Mouse (Mus musculus): ENCODE results near the gene Acoxl. TPM values are rescaled to one million over a fixed set of nuclear protein-coding genes. Genes with fewer than 3 reads are reported as not detected.

Acoxl gene
- polyA plus RNA-seq, 1 experiment from 2014 or later: 0.61 TPM

DNA sequence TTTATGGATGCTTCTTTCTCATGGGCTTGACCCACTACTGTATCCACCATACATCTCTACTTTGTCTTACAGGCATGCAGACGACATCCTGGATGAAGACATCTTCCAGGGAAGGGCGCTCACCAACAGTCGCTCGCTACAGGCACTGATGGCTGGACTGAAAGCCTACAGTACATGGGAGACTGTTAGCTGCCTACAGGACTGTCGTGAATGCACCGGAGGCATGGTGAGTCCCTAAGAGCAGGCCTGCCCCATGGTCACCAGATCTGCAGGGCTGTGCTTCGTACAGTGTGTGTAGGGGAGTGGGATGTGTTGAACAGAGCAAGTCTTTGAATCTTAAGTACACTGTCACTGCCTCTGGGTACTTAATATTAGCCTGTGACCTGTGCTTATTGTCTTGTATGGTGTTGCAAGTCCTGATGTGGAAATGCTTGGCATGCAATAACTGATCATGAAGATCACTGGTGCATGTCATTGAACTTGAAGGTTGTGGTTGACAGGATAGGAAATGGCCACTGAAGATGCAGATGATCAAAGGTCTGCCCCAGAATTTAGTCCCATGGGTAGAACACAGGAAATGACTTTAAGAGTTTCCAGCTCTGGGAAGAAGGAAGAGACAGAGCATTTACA, 140.0 kb downstream of the Acoxl start:
- no peak for DNase-seq (ENCODE audit: low spot score)

DNA sequence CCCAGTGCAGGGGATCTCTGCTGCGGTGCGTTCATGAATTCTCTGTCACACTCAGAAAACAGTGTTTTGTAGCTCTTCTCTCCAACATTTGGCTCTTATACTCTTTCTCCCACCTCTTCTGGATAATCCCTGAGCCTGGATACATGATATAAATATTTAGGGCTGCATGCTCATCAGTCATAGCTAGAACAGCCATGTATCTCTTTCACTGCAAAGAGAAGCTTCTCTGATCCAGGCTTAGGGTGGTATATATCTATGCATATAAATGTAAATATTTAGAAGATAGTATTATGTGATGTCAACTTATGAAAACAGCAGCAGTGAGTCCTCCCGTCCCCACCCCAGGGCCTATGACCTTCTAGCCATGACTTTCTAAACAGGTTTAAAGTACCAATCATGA, 143.9 kb downstream of the Acoxl start:
- no peak overlapping the region for H3K4me3 ChIP-seq
- no peak overlapping the region for H3K27ac ChIP-seq (replicated peaks)
- no peaks in the 10 kb centered on the region for H3K36me3 ChIP-seq (replicated peaks)
- H3K27me3 ChIP-seq (replicated peaks; ENCODE audit: low read depth, poor library complexity, severe bottlenecking): no peaks in the 10 kb centered on the region
- WGBS: 91% methylated on average over 3 of the region's 3 CpGs
- no peaks in the 10 kb centered on the region for H3K9me3 ChIP-seq
- H3K4me1 ChIP-seq: peaks cover under 1% of the 10 kb centered on the region; the same call in 1 of the 2 replicates
- no peak for DNase-seq (ENCODE audit: low spot score)

More for the DNA sequence above, 140.0 kb downstream of the Acoxl start:
- no peak overlapping the region for H3K27ac ChIP-seq (replicated peaks)
- no peaks in the 10 kb centered on the region for H3K9me3 ChIP-seq
- 91% methylated on average over 7 of the region's 7 CpGs for WGBS
- no peaks in the 10 kb centered on the region for H3K27me3 ChIP-seq (replicated peaks; ENCODE audit: low read depth, poor library complexity, severe bottlenecking)
- peaks cover 12% of the 10 kb centered on the region for H3K4me1 ChIP-seq
- H3K4me3 ChIP-seq: no peak overlapping the region
- no peaks in the 10 kb centered on the region for H3K36me3 ChIP-seq (replicated peaks)

DNA sequence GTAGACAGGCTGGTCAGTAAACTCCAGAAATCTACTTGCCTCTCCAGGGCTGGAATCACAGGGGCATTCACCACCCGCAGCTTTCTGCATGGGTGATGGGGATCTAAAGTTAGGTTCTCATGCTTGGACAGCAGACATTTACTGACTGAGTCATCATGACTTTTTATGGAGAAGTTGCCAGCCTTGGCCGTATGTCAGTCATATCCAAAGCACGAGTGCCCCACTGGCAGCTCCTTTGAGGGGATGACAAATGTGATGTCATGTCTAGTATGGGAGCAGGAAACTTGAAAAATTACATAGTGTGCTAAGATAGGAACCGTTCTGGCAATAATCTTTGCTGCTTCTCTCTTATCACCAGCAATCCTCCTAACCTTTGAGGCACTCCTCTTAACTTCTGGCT, 144.6 kb downstream of the Acoxl start:
- no peak overlapping the region for H3K4me3 ChIP-seq
- H3K27ac ChIP-seq (replicated peaks): no peak overlapping the region
- H3K4me1 ChIP-seq: peaks cover 3% of the 10 kb centered on the region; the same call in 1 of the 2 replicates
- WGBS: 86% methylated on average over 4 of the region's 4 CpGs
- no peaks in the 10 kb centered on the region for H3K9me3 ChIP-seq
- H3K27me3 ChIP-seq (replicated peaks; ENCODE audit: low read depth, poor library complexity, severe bottlenecking): no peaks in the 10 kb centered on the region
- H3K36me3 ChIP-seq (replicated peaks): no peaks in the 10 kb centered on the region
- no peak for DNase-seq (ENCODE audit: low spot score)

DNA sequence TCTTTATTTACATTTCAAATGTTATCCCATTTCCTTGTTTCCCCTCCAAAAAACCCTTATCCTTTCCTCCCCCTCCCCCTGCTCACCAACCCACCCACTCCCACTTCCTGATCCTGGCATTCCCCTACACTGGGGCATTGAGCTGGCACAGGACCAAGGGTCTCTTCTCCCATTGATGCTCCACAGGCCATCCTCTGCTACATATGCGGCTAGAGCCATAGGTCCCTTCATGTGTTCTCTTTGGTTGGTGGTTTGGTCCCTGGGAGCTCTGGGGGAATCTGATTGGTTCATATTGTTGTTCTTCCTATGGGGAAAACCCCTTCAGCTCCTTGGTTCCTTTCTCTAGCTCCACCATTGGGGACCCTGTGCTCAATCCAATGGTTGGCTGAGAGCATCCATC, 145.3 kb downstream of the Acoxl start:
- Histone ChIP-seq H3K36me3 (replicated peaks) (no peaks in the 10 kb centered on the region), H3K4me1 (peaks cover 3% of the 10 kb centered on the region; the same call in 1 of the 2 replicates), H3K4me3 (no peak overlapping the region), H3K27me3 (replicated peaks; ENCODE audit: low read depth, poor library complexity, severe bottlenecking) (no peaks in the 10 kb centered on the region), H3K9me3 (no peaks in the 10 kb centered on the region), H3K27ac (replicated peaks) (no peak overlapping the region)
- 90% methylated on average over 1 of the region's 1 CpGs for WGBS
- DNase-seq (ENCODE audit: low spot score): no peak

DNA sequence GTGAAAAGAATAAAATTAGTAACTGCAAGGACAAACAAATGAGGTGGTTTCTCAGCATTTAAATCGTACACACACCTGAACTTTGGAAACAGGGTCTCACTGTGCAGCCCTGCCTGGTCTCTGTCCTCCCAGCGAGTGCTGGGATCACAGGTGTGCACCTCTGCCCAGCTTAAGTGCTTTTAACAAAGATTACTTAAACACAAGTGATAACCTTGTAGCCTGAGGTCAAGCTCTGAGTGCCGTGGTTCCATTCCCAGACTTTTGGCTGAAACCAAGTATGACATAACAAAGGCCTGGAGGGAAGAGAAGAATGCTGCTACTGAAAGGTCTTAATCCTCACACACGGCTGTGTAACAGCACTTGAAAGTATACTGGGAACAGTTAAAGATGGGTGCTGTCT, 149.0 kb downstream of the Acoxl start:
- Histone ChIP-seq H3K27me3 (replicated peaks; ENCODE audit: low read depth, poor library complexity, severe bottlenecking) (no peaks in the 10 kb centered on the region), H3K27ac (replicated peaks) (no peak overlapping the region), H3K4me3 (no peak overlapping the region), H3K36me3 (replicated peaks) (no peaks in the 10 kb centered on the region), H3K4me1 (peaks cover 3% of the 10 kb centered on the region), H3K9me3 (no peaks in the 10 kb centered on the region)
- DNase-seq (ENCODE audit: low spot score): no peak
- WGBS: 41% methylated on average over 4 of the region's 4 CpGs

DNA sequence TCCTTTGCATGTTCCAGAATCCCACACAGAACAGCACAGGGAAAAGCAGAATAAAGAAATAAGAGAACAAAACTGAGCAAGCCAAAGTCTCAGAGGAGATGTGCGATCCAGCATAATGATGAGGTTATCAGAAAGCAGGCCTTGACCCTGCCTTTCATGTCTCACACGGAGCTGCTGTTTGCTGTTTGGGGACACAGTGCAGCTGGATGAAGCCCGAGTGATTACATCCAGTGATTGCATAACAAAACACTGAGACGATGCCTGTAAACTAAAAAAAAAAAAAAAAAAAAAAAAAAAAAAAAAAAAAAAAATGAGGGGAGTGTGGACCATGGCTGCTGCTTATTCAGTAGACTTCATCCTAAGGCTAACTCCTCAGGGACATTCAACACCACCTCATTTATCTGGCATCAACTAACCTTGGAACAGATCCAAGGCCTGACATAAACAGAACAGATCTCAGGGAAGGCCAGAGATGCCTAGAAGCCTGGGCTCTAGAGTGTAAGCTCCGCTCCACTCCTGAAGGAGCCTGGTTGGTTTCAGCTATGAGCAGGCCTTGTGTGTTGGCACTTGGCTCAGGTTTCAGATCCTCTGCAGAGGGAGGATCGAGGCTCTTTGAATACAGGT, 152.3 kb downstream of the Acoxl start:
- WGBS: 75% methylated on average over 6 of the region's 6 CpGs
- no peak overlapping the region for H3K4me3 ChIP-seq
- H3K27ac ChIP-seq (replicated peaks): no peak overlapping the region
- no peaks in the 10 kb centered on the region for H3K27me3 ChIP-seq (replicated peaks; ENCODE audit: low read depth, poor library complexity, severe bottlenecking)
- peaks cover 3% of the 10 kb centered on the region for H3K4me1 ChIP-seq
- no peaks in the 10 kb centered on the region for H3K36me3 ChIP-seq (replicated peaks)
- no peak for DNase-seq (ENCODE audit: low spot score)
- no peaks in the 10 kb centered on the region for H3K9me3 ChIP-seq

DNA sequence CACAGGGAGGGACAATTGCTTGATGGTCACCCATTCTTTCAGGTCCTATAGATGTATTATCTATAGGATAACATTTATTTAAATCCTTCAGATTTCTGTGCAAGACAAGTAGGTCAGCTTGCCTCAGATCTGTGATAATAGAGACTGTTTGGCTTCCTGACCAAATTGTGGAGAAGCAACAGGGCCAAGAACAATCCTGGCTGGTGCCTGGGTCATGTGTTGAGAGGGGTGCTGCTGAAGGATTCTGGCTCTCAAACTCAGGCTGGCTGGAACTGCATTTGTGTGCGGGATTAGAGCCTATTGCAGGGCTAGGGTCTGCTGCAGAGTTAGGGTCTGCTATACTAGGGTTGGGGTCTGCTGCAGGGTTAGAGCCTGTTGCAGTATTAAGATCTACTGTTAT, 153.0 kb downstream of the Acoxl start:
- no peaks in the 10 kb centered on the region for H3K9me3 ChIP-seq
- no peak overlapping the region for H3K4me3 ChIP-seq
- WGBS: 89% methylated on average over 1 of the region's 1 CpGs
- H3K27me3 ChIP-seq (replicated peaks; ENCODE audit: low read depth, poor library complexity, severe bottlenecking): no peaks in the 10 kb centered on the region
- DNase-seq (ENCODE audit: low spot score): no peak
- H3K4me1 ChIP-seq: peaks cover 3% of the 10 kb centered on the region
- H3K36me3 ChIP-seq (replicated peaks): no peaks in the 10 kb centered on the region
- H3K27ac ChIP-seq (replicated peaks): no peak overlapping the region

DNA sequence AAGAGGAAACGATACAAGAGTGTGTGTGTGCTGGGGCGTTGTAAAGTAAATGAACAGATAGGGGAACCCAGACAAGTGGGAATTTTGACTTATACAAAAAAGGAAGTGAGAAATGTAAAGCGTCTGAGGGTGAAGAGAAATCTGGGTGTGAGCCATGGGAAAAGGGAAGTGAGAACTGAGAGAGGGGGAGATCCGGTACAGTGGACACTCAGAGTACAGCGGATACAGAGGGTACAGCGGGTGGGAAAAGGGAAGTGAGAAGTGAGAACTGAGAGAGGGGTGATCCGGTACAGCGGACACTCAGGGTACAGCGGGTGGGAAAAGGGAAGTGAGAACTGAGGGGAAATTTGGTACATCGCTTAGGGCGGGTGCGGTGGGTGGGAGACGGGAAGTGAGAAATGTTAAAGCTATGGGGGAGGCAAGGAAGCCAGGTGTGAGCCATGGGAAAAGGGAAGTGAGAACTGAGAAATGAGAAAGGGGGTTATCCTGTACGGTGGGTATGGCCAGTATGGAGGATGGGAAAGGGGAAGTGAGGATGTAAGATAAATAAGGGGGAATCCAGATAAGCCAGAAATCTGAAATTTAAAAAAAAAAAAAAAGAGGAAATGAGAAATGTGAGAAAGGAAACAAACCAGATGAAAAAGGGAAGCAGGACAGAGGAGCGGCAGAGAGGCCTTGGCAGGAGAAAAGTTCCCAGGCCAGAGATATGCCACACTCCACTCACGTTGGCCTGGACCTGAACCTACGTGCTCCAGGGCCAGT, 170.2 kb downstream of the Acoxl start:
- Histone ChIP-seq H3K4me3 (no peak overlapping the region), H3K9me3 (no peaks in the 10 kb centered on the region), H3K36me3 (replicated peaks) (no peaks in the 10 kb centered on the region), H3K27ac (replicated peaks) (no peak overlapping the region), H3K4me1 (no peaks in the 10 kb centered on the region; the same call in 1 of the 2 replicates), H3K27me3 (replicated peaks; ENCODE audit: low read depth, poor library complexity, severe bottlenecking) (no peaks in the 10 kb centered on the region)
- 91% methylated on average over 17 of the region's 17 CpGs for WGBS
- no peak for DNase-seq (ENCODE audit: low spot score)

DNA sequence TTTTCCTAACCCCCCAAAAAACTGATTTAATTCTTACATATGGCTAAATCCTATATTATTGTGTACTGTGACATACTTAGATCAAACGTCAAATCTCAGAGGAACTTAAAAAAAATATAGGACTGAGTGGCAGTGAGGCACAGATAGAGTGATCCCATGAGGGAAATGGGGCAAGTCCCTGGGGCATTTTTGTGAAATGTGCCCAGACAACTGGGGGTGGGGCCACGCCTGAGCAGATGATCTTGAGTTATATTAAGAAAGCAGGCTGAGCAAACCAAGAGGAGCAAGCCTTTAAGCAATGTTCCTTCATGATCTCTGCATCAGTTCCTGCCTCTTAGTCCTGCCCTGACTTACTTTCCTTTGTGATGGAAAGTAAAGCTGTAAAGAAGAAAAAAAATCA, 175.9 kb downstream of the Acoxl start:
- H3K27ac ChIP-seq (replicated peaks): no peak overlapping the region
- H3K36me3 ChIP-seq (replicated peaks): no peaks in the 10 kb centered on the region
- H3K4me1 ChIP-seq: no peaks in the 10 kb centered on the region; the same call in 1 of the 2 replicates
- no peak overlapping the region for H3K4me3 ChIP-seq
- 63% methylated on average over 2 of the region's 2 CpGs for WGBS
- no peaks in the 10 kb centered on the region for H3K27me3 ChIP-seq (replicated peaks; ENCODE audit: low read depth, poor library complexity, severe bottlenecking)
- no peak for DNase-seq (ENCODE audit: low spot score)
- no peaks in the 10 kb centered on the region for H3K9me3 ChIP-seq

DNA sequence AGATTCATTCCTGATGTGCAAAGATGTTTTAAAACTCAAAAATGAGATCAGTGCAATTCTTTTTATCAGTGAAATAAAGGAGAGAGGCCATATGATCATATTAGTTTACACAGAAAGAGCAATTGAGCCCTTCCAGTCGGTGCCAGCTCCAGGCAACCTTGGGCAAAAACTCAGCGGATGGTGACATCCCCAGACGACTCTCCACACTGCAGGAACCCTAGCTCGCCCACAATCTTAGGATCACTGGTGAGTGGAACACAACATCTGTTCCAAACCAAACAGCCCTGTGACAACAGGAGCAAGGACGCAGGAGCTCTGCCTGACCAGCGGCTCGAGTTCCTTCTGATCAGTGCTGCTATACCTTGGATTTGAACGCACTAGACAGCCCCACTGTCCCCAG, 176.9 kb downstream of the Acoxl start:
- Histone ChIP-seq H3K36me3 (replicated peaks) (no peaks in the 10 kb centered on the region), H3K9me3 (no peaks in the 10 kb centered on the region), H3K4me1 (peaks cover 8% of the 10 kb centered on the region; the same call in 1 of the 2 replicates), H3K27ac (replicated peaks) (no peak overlapping the region), H3K4me3 (no peak overlapping the region), H3K27me3 (replicated peaks; ENCODE audit: low read depth, poor library complexity, severe bottlenecking) (no peaks in the 10 kb centered on the region)
- DNase-seq (ENCODE audit: low spot score): no peak
- WGBS: 78% methylated on average over 8 of the region's 8 CpGs

DNA sequence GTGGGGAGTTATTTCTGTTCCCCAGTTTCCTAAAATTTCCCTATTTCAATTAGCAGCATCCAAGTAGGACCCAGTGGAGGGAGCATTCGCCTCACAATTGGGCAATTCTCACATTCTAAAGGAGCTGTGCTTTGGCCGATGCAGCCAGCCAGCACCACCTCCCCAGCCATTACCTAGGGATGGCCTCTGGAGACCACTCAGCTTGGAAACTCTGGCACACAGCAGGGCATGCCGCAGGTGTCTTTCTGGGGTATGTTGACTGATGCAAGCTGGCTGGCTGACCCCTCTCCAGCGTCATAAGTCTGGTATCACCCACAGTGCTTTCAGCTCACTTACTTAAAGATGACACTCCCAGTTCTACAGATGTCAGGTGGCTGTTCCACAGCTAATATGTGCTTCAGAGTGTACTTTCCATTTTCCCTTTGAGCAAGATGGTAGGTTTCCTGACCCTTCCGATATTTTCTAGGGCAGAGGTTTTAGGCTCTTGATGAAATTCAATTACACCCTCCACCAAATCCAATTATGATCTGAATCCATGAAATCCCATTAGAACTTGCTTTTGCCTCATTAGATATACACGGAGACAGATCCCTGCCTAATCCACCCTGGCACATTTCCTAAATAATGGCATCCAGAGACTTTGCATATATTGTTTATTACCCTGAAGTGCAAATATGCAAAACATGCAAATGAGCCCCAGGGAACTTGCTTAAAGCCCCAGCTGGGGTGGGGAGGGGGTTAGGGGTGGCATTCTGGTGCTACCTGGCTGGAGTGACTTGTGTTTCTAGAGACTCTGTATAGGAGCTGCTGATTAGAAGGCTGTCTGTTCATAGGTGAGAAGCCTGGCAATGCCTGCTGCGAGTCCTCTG, 181.6 kb downstream of the Acoxl start:
- Histone ChIP-seq H3K4me3 (no peak overlapping the region), H3K4me1 (peaks cover 8% of the 10 kb centered on the region; the same call in 1 of the 2 replicates), H3K27ac (replicated peaks) (no peak overlapping the region), H3K36me3 (replicated peaks) (no peaks in the 10 kb centered on the region), H3K9me3 (no peaks in the 10 kb centered on the region), H3K27me3 (replicated peaks; ENCODE audit: low read depth, poor library complexity, severe bottlenecking) (no peaks in the 10 kb centered on the region)
- DNase-seq (ENCODE audit: low spot score): no peak
- 39% methylated on average over 7 of the region's 7 CpGs for WGBS

DNA sequence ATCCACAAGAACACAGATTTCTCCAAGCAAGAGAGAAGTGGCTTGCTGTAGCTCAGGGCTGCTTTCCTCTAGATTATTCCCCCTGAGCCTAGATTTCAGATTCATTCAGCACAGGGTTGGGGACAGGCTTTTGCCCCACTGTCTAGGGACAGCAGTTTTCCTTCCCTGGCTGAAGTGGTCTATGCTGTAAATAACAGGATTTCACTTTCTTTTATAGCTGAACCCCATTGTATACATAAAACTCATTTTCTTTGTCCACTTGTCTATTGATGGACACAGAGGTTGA, 182.2 kb downstream of the Acoxl start:
- H3K27ac ChIP-seq (replicated peaks): no peak overlapping the region
- DNase-seq (ENCODE audit: low spot score): no peak
- H3K27me3 ChIP-seq (replicated peaks; ENCODE audit: low read depth, poor library complexity, severe bottlenecking): no peaks in the 10 kb centered on the region
- H3K4me1 ChIP-seq: peaks cover 8% of the 10 kb centered on the region; the same call in 1 of the 2 replicates
- no peaks in the 10 kb centered on the region for H3K9me3 ChIP-seq
- no peaks in the 10 kb centered on the region for H3K36me3 ChIP-seq (replicated peaks)
- no peak overlapping the region for H3K4me3 ChIP-seq
